Mouse (Mus musculus) C2C12 (cell line): Measurements from ENCODE around the gene Map3k5.

Source experiments
- CEBPB ChIP-seq: IDR thresholded peaks from one replicate; pipeline ENCODE4 v1.6.1; 2011; ENCODE audit warnings: low read depth, mild to moderate bottlenecking, control low read depth, moderate library complexity
- CTCF ChIP-seq: IDR thresholded peaks from one replicate; pipeline ENCODE4 v1.5.1; 2011; ENCODE audit not compliant: control insufficient read depth, insufficient read depth, insufficient read length
- MAX ChIP-seq: IDR thresholded peaks from one replicate; pipeline ENCODE4 v1.6.1; 2011; ENCODE audit warnings: mild to moderate bottlenecking, control low read depth
- MYOG ChIP-seq: IDR thresholded peaks from one replicate; pipeline ENCODE4 v1.6.1; 2011; ENCODE audit not compliant: control insufficient read depth, insufficient read length; ENCODE audit errors: extremely low read depth
- USF1 ChIP-seq: IDR thresholded peaks from one replicate; pipeline ENCODE4 v1.6.1; 2011; ENCODE audit warnings: low read depth, mild to moderate bottlenecking, control low read depth, moderate library complexity

GRCm38 (mm10) chr10:20042081-20042480 lies 107.8 kb downstream of the Map3k5 start:
- TF ChIP-seq MAX: no peak
- TF ChIP-seq CTCF: no peak
- TF ChIP-seq USF1: no peak
- no peak for TF ChIP-seq CEBPB
- TF ChIP-seq MYOG: no peak
